Mouse (Mus musculus) ES-E14 (cell line): ENCODE measurements around the gene Gps1. TPM values are rescaled to one million over a fixed set of nuclear protein-coding genes. Genes with fewer than 3 reads are reported as not detected.

Experiments used
- DNase-seq: peaks from one replicate; pipeline ENCODE4 v3.0.0-alpha.2; 2013; ENCODE audit warnings: low read depth, low spot score
- H3K27ac ChIP-seq: 2 replicates; pipeline ENCODE4 v1.5.1; 2012; ENCODE audit warnings: low read depth, mild to moderate bottlenecking, low read length, moderate library complexity, mixed read lengths; ENCODE audit not compliant: poor library complexity, insufficient read depth, severe bottlenecking
- H3K36me3 ChIP-seq: 2 replicates; pipeline ENCODE4 v1.6.1; 2012; ENCODE audit warnings: mild to moderate bottlenecking, low read length, moderate library complexity, mixed read lengths; ENCODE audit not compliant: control insufficient read depth, poor library complexity, insufficient read depth, severe bottlenecking
- H3K4me1 ChIP-seq, 2 experiments: fragments of 150-350 bp in 1 of 2; sonication (generic) in 1 of 2; 2 replicates each; pipeline ENCODE4 v1.6.1; 2012; ENCODE audit warnings: low read length in 2 of 2, mild to moderate bottlenecking in 1 of 2, mixed read lengths in 1 of 2; ENCODE audit not compliant: control insufficient read depth in 2 of 2, insufficient read depth in 2 of 2, poor library complexity in 1 of 2
- H3K4me3 ChIP-seq, 2 experiments: fragments of 150-350 bp in 1 of 2; sonication (generic) in 1 of 2; 2 replicates each; pipeline ENCODE4 v1.5.1; 2012; ENCODE audit warnings: low read length in 2 of 2, low read depth in 1 of 2, mild to moderate bottlenecking in 1 of 2, mixed read lengths in 1 of 2; ENCODE audit not compliant: insufficient read depth in 1 of 2, poor library complexity in 1 of 2, severe bottlenecking in 1 of 2
- H3K9ac ChIP-seq: 2 replicates; pipeline ENCODE4 v1.6.1; 2012; ENCODE audit warnings: low read depth, mild to moderate bottlenecking, low read length, mixed read lengths; ENCODE audit not compliant: poor library complexity, insufficient read depth, severe bottlenecking
- H3K9me3 ChIP-seq: fragments of 150-350 bp; sonication (generic); 2 replicates; pipeline ENCODE4 v1.6.1; 2012; ENCODE audit warnings: low read depth, mild to moderate bottlenecking, low read length; ENCODE audit not compliant: control insufficient read depth, insufficient read depth
- CHD2 ChIP-seq: IDR thresholded peaks from 2 replicates; pipeline ENCODE4 v1.6.1; 2014; ENCODE audit warnings: mild to moderate bottlenecking, low read depth, low read length, inconsistent platforms
- HCFC1 ChIP-seq: IDR thresholded peaks from 2 replicates; pipeline ENCODE4 v1.6.1; 2012; ENCODE audit warnings: low read length, inconsistent platforms, borderline replicate concordance; ENCODE audit not compliant: insufficient read depth
- MAFK ChIP-seq: IDR thresholded peaks from 2 replicates; pipeline ENCODE4 v1.6.1; 2014; ENCODE audit warnings: mild to moderate bottlenecking, low read depth, low read length, inconsistent platforms; ENCODE audit not compliant: insufficient read depth
- ZC3H11A ChIP-seq: IDR thresholded peaks from 2 replicates; pipeline ENCODE4 v1.6.1; 2012; ENCODE audit warnings: low read depth, mild to moderate bottlenecking, inconsistent platforms, low read length, borderline replicate concordance
- ZNF384 ChIP-seq: IDR thresholded peaks from 2 replicates; pipeline ENCODE4 v1.6.1; 2012; ENCODE audit warnings: low read depth, low read length, inconsistent platforms
- in situ Hi-C, 2 experiments: fragments of 600-800 bp; cut with MboI; formaldehyde crosslinking; loops; one replicate each; pipeline ENCODE4 v1.15.1; 2025; ENCODE audit warnings: low sequenced_read_pairs in 2 of 2, inconsistent platforms in 1 of 2; ENCODE audit not compliant: unreplicated experiment in 2 of 2
- total RNA-seq: library from RNA; depleted of rRNA; stranded (reverse); fragments of 300-350 nt; gene quantifications from 2 replicates; pipeline ENCODE4 v1.2.3, GENCODE M21; 2012

Gene Gps1
- total RNA-seq, 1 experiment = 289 TPM

DNA sequence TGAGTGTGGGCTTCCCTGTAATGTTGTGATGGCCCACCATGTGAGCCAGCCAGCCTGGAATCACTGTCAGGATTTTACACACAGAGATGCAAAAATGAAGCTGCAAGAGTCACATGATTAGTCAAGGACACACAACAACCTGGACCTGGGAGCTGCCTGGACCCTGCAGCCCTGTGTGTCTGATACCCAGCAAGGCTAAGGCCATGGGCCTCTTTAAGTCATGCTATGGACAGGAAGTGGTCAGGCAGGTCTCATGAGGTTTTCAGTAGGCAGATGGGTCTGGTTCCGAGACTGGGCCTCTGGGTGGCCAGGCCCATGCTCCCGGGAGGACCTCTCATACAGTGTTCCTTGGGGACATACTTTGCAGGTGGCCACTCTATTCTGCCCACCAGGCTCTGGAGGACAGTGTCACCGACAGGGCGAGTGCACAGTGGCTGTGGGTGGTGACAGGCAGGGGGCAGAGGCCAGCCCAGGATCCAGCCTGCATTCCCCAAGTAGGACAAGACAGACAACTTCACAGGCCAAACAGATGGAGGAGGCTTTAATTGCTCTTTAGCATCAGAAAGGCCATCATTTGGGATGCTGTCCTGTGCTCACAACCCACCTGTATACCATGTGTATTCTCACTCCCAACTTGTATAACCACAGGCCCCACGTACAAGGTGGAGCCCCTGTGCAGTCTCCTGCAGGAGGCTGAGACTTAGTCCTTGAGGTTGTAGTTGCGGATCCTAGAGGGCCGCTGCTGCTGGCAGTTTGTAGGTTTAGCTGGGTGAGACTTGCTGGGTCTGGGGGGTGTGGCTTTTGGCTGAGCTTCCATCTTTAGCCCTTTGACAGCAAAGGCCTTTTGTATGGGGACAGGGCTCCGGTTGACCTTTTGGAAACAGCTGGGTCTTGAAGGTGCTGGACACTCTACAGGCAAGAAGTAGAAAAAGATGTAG lies 42.2 kb downstream of the Gps1 start:
- in situ Hi-C loops = no loop called here
- H3K4me3 ChIP-seq = no peak overlapping the region
- TF ChIP-seq ZNF384 = no peak
- peaks cover 4 to 31% of the 10 kb centered on the region in 2 experiments; a peak in 3 of 4 replicates for H3K4me1 ChIP-seq
- no peak overlapping the region for H3K9ac ChIP-seq
- H3K9me3 ChIP-seq = no peaks in the 10 kb centered on the region
- DNase-seq = no peak
- H3K36me3 ChIP-seq = peaks cover 12% of the 10 kb centered on the region
- no peak overlapping the region for H3K27ac ChIP-seq

DNA sequence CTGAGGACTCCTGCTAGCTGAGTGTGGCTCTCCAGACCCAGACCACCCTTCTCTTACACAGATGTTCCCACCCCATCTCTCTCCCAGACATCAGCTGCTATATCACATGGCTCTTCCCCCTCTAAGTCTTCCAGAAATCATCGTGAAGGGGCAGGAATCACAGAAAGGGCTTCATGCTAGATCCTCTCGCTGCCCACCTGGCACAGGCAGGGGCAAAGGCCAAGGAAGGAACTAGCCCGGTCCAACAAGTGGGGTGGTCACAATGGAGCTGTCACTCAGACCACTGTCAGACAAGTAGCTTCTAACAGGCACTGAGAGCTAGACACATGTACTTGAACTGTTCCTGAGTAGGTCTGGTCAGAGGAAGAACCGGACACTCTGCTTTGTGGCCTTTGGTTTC lies 44.3 kb downstream of the Gps1 start:
- Histone ChIP-seq H3K36me3 (no peaks in the 10 kb centered on the region; the same call in 1 of the 2 replicates), H3K4me3 (no peak overlapping the region), H3K9ac (no peak overlapping the region), H3K27ac (no peak overlapping the region), H3K9me3 (no peaks in the 10 kb centered on the region), H3K4me1 (peaks cover 4 to 17% of the 10 kb centered on the region in 2 experiments; a peak in 2 of 4 replicates)
- in situ Hi-C loops = no loop called here
- no peak for DNase-seq
- TF ChIP-seq MAFK (no peak), ZC3H11A (no peak), CHD2 (no peak), HCFC1 (no peak), ZNF384 (no peak)

DNA sequence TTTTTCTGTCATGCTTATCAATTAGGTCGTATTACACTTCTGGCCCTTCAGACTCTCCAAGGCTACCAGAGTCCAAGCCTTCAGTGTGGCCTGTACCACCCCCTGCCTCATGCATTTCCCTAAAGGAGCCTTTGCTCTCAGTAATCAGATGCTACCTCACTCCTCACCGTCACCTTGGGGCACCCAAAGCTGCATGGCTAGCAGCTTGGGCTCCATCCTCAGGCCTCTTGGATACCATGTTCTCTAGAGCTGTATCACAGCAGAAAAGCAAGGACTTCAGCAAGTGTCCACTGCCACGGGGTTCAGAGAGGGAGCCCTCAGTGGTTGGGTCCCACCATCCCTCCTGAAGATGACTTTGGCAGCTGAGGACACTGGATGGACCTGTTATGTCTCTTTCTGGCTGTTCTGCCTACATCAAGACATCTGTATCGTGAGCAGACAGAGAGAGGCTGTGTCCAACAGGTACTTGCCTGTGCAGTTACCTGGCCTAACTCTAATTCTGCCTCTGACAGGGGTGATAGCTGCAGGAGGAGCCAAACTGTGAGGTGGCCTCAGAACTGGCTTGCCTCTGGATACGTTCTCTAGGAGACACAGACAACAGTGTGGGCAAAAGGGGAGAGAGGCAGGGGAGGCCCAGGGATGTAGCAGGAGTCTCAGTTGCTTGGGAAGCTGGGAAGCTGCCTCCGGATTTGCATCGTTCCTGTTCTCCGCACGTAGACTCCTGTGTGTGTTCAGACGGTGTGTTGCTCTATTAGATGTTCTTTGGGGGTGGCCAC lies 45.9 kb downstream of the Gps1 start:
- Histone ChIP-seq H3K9me3 (no peaks in the 10 kb centered on the region), H3K4me1 (peaks cover 4 to 17% of the 10 kb centered on the region in 2 experiments; a peak in 2 of 4 replicates), H3K27ac (no peak overlapping the region), H3K36me3 (no peaks in the 10 kb centered on the region; the same call in 1 of the 2 replicates), H3K4me3 (no peak overlapping the region), H3K9ac (no peak overlapping the region)
- in situ Hi-C loops = no loop called here
- TF ChIP-seq MAFK (no peak), ZNF384 (no peak), ZC3H11A (no peak), HCFC1 (no peak), CHD2 (no peak)
- no peak for DNase-seq

DNA sequence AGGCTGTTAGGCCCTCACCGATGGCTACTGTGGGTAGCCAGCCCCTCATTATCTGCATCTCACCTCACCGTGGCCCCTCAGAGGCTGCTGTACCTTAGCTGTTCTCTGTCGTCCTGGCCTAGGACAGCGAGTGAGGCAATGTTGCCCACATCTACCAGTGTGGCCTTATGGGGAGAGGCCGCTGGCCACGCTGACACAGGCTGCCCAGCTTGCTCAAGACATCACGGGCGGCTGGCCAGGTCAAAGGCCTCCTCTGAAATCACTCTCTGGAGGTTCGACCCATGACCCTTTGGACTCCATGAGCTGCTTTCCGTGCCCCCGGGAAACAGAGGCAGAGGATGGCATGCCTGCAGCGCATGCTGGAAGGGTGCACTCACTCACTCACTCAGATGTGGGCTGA lies 46.6 kb downstream of the Gps1 start:
- H3K36me3 ChIP-seq = no peaks in the 10 kb centered on the region; the same call in 1 of the 2 replicates
- TF ChIP-seq ZC3H11A (no peak), CHD2 (no peak), ZNF384 (no peak)
- H3K9me3 ChIP-seq = no peaks in the 10 kb centered on the region
- H3K4me1 ChIP-seq = peaks cover 0 to 11% of the 10 kb centered on the region in 2 experiments; a peak in 1 of 4 replicates
- in situ Hi-C loops = no loop called here
- no peak overlapping the region for H3K27ac ChIP-seq
- H3K4me3 ChIP-seq = no peak overlapping the region
- no peak for DNase-seq
- H3K9ac ChIP-seq = no peak overlapping the region
